Mouse (Mus musculus) midbrain, postnatal 0 days (tissue): ENCODE measurements around the gene Hipk2. TPM values are rescaled to one million over a fixed set of nuclear protein-coding genes. Genes with fewer than 3 reads are reported as not detected.

ENCODE experiments used
- ATAC-seq: fragments of 200-750 bp; cut with Nextera tagmentation; 2 replicates; pipeline ENCODE4 v1.8.0; 2017; ENCODE audit warnings: moderate number of reproducible peaks, mild to moderate bottlenecking, moderate TSS enrichment, moderate library complexity; ENCODE audit not compliant: low FRiP score
- DNase-seq: peaks from one replicate; pipeline ENCODE4 v3.0.0-alpha.2; 2015; ENCODE audit warnings: low spot score
- H3K27ac ChIP-seq: fragments of 300-500 bp; sonication (generic); 2 replicates; pipeline ENCODE4 v1.5.1; 2014; ENCODE audit warnings: low read depth, mild to moderate bottlenecking, low read length, mixed read lengths
- H3K27me3 ChIP-seq: fragments of 300-500 bp; sonication (generic); 2 replicates; pipeline ENCODE4 v1.6.1; 2014; ENCODE audit warnings: low read length, control low read depth, mixed read lengths; ENCODE audit not compliant: insufficient read depth
- H3K36me3 ChIP-seq: fragments of 300-500 bp; sonication (generic); 2 replicates; pipeline ENCODE4 v1.6.1; 2014; ENCODE audit warnings: low read length, control low read depth, mixed read lengths; ENCODE audit not compliant: insufficient read depth
- H3K4me1 ChIP-seq: fragments of 300-500 bp; sonication (generic); 2 replicates; pipeline ENCODE4 v1.6.1; 2014; ENCODE audit warnings: mild to moderate bottlenecking, control low read depth, antibody characterized with exemption, low read length, mixed read lengths; ENCODE audit not compliant: insufficient read depth
- H3K4me2 ChIP-seq: fragments of 300-500 bp; sonication (generic); 2 replicates; pipeline ENCODE4 v1.6.1; 2014; ENCODE audit warnings: low read depth, mild to moderate bottlenecking, low read length, mixed read lengths; ENCODE audit not compliant: poor library complexity, severe bottlenecking
- H3K4me3 ChIP-seq: fragments of 300-500 bp; sonication (generic); 2 replicates; pipeline ENCODE4 v1.5.1; 2014; ENCODE audit warnings: low read depth, mild to moderate bottlenecking, low read length, moderate library complexity
- H3K9ac ChIP-seq: fragments of 300-500 bp; sonication (generic); replicated peaks from 2 replicates; pipeline ENCODE4 v1.6.1; 2014; ENCODE audit warnings: mild to moderate bottlenecking, low read length, moderate library complexity, mixed read lengths; ENCODE audit not compliant: poor library complexity, severe bottlenecking
- H3K9me3 ChIP-seq: fragments of 300-500 bp; sonication (generic); 2 replicates; pipeline ENCODE4 v1.6.1; 2016; ENCODE audit warnings: low read length, control low read depth
- CTCF ChIP-seq: IDR thresholded peaks from 2 replicates; pipeline ENCODE4 v1.5.1; 2016; ENCODE audit warnings: antibody characterized with exemption, mild to moderate bottlenecking
- WGBS: fragments of 180-500 bp; shearing (Covaris S2); extraction: QIAGEN DNeasy Blood & Tissue Kit; methylation state at CpG from one replicate; pipeline ENCODE4 v1.1.7; 2014; 5-methylcytosine and 5-hydroxymethylcytosine counted together
- polyA plus RNA-seq: library from polyadenylated mRNA; unstranded; fragments of >200 nt; fragmentation: Nextera tagmentation; extraction: Ambion mirVana; gene quantifications from 2 replicates; pipeline ENCODE4 v1.2.1, GENCODE M21; 2015
- total RNA-seq: library from RNA; depleted of rRNA; stranded (reverse); fragments of >200 nt; gene quantifications from 2 replicates; pipeline ENCODE4 v1.2.3, GENCODE M21; 2014

Gene Hipk2
- total and polyA plus RNA-seq, 2 experiments from 2014 or later = 24.3 to 71.0 TPM

GRCm38 (mm10) chr6:38860301-38860700 lies 15.7 kb downstream of the Hipk2 start:
- Histone ChIP-seq H3K27ac (no peak overlapping the region), H3K9ac (no peak overlapping the region), H3K4me1 (no peaks in the 10 kb centered on the region), H3K36me3 (no peaks in the 10 kb centered on the region), H3K27me3 (no peaks in the 10 kb centered on the region), H3K4me3 (no peak overlapping the region), H3K9me3 (no peaks in the 10 kb centered on the region), H3K4me2 (no peak overlapping the region)
- ATAC-seq = no peak
- TF ChIP-seq CTCF = no peak
- DNase-seq = no peak
- WGBS = 86% methylated on average over 2 of the region's 2 CpGs

DNA sequence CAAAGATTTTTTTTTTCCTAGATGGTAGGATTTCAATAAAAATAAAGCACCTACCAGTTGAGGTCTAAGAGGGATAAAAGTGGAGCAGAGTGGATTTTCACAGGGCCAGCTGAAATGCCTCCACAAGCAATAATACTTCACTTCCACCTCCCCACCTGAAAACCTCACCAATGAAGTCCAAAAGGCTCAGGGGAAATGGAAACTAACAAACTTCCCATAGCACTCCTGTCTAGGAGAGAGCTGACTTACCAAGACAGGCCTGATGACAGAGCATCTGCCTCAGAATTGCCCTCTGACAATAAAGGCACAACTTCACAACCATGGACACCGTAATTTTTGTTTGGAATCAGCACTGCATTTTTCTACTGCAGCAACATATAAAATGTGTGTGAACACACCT lies 16.1 kb downstream of the Hipk2 start:
- Histone ChIP-seq H3K9ac (no peak overlapping the region), H3K4me1 (no peaks in the 10 kb centered on the region), H3K36me3 (no peaks in the 10 kb centered on the region), H3K4me3 (no peak overlapping the region), H3K27me3 (no peaks in the 10 kb centered on the region), H3K9me3 (no peaks in the 10 kb centered on the region), H3K4me2 (no peak overlapping the region), H3K27ac (no peak overlapping the region)
- DNase-seq (no peak), ATAC-seq (no peak)
- 94% methylated on average over 1 of the region's 1 CpGs for WGBS
- TF ChIP-seq CTCF = no peak

DNA sequence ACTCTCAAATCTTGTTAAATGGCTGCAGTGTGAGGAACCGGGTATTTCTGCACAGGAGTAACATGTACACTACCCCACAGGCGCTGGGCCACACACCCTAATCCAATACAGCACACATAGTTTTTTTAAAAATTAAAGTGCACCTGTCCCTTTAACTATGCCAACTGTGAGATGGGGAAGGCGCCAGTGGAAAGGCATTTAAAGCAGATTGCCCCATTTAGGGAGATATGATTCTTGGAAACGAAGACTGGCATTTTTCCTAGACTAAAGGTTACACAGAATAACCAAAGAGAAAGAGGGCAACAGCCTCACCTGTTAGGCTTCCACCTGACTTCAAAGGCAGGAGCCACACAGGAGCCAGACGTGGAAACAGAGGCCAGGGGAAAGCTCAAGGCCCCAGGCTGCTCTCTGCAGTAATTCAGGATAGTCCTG lies 22.4 kb downstream of the Hipk2 start:
- DNase-seq (no peak), ATAC-seq (no peak)
- Histone ChIP-seq H3K4me2 (no peak overlapping the region), H3K9me3 (no peaks in the 10 kb centered on the region), H3K27me3 (no peaks in the 10 kb centered on the region), H3K4me1 (peaks cover 7% of the 10 kb centered on the region; the same call in 1 of the 2 replicates), H3K9ac (no peak overlapping the region), H3K27ac (no peak overlapping the region), H3K4me3 (no peak overlapping the region), H3K36me3 (no peaks in the 10 kb centered on the region)
- no peak for TF ChIP-seq CTCF
- 65% methylated on average over 5 of the region's 5 CpGs for WGBS

- DNase-seq = no peak
- no peak for ATAC-seq
- WGBS = 78% methylated on average over 2 of the region's 2 CpGs
- Histone ChIP-seq H3K9me3 (no peaks in the 10 kb centered on the region), H3K9ac (no peak overlapping the region), H3K36me3 (no peaks in the 10 kb centered on the region), H3K27ac (no peak overlapping the region), H3K27me3 (no peaks in the 10 kb centered on the region), H3K4me3 (no peak overlapping the region), H3K4me1 (peaks cover 16% of the 10 kb centered on the region), H3K4me2 (no peak overlapping the region)
- no peak for TF ChIP-seq CTCF
Measured at GRCm38 (mm10) chr6:38851740-38852139, 24.2 kb downstream of the Hipk2 start.

DNA sequence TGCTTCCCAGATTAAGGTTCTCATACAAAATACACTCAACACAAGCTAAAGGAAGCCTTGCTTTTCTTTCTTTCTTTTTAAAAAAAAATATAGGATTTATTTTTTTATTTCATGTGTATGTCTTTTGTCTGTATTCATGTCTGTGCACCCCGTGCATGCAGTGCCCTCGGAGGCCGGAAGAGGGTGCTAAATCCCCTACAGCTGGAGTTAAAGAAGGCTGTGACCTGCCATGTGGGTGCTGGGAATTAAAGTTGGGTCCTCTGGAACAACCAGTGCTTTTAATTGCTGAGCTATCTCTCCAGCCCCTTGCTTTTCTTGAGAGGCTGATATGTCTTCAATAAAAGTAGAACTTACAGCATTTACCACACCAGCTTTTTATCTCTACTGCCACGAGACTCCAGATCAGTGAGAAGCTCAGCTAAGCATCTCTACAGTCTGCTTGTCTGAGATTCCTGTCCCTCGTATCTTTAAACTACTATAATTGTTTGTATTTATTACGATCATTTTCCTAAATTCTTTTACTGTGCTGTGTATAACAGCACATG lies 25.2 kb downstream of the Hipk2 start:
- DNase-seq (no peak), ATAC-seq (no peak)
- Histone ChIP-seq H3K27ac (no peak overlapping the region), H3K36me3 (no peaks in the 10 kb centered on the region), H3K9me3 (no peaks in the 10 kb centered on the region), H3K27me3 (no peaks in the 10 kb centered on the region), H3K9ac (no peak overlapping the region), H3K4me2 (no peak overlapping the region), H3K4me3 (no peak overlapping the region), H3K4me1 (peaks cover 21% of the 10 kb centered on the region)
- no peak for TF ChIP-seq CTCF
- WGBS = 91% methylated on average over 6 of the region's 6 CpGs

DNA sequence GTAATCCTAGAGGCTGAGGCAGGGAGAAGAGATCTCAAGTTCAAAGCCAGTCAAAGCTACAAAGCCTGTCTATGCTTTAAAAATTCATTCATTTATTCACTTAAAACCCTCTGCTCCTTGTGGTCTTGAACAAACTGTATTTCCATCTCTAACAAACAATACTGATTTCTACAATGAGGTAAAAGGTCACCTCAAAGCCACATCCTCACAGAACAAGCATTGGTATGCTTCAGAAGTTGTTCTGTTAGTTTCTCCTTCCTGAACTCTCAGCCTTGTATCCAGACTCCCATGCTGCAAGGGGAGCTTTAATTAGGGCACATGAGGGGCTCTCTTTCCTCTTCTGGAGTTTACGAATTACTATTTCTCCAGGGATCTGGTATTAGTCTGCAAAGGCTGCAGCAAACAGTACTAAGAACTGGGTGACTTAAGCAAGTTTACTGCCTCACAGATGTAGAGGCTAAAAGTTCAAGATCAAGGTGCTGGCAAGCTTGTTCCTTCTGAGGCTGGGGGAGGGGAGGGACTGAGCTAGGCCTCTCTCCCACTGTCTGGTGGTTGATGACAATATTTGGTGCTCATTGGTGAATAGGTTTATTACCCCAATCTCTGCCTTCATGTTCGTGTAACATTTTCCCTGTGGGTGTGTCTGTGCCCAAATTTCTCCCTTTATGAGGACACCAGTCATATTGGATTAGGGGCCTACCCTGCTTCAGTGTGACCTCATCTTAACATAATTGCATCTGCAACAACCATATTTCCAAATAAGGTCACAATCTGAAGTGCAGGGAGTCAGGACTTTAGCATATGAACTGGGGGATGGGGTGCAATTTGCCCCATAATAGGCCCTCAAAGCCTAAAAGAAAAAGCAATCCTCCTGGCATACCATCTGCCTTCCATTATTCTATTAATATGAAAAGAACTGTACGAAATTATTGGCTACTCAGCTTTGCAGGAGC lies 27.7 kb downstream of the Hipk2 start:
- Histone ChIP-seq H3K4me2 (no peak overlapping the region), H3K36me3 (no peaks in the 10 kb centered on the region), H3K9ac (no peak overlapping the region), H3K9me3 (no peaks in the 10 kb centered on the region), H3K27me3 (no peaks in the 10 kb centered on the region), H3K4me1 (peaks cover 20% of the 10 kb centered on the region), H3K4me3 (no peak overlapping the region), H3K27ac (no peak overlapping the region)
- 40% methylated on average over 3 of the region's 3 CpGs for WGBS
- no peak for TF ChIP-seq CTCF
- no peak for DNase-seq
- no peak for ATAC-seq
